ENCODE assay signal across 8 mouse cellular contexts in the genomic region with DNA sequence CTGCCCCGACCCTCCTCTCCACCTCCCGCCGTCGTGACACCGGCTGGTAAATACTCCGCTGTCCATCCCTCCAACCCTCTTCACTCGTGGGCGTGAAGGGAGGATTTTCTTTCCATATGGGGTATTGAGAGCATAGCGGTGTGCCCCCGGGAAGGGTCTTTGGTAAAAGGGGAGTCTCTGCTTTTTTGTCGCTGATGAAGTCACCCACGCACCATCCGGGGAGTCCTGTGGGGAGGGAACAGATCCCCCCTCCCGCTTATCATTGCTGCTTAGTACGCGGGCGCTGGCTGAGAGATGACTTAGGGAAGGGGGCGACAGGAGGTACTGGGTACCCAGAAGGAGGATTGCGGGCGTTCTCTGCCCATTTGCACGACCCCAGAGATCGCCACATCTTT. TPM values are rescaled to one million over a fixed set of nuclear protein-coding genes. Genes with fewer than 3 reads are reported as not detected.
DNase-seq lines count a peak whose midpoint lies in the region; ATAC-seq lines count a peak whose summit lies in the region.

No protein-coding gene starts in this region.

- intact Hi-C loops in heart, postnatal 10 days (cut with DNase I) = no loop called here

- H3K9ac ChIP-seq in heart, embryonic 11.5 days (ENCODE audit: low read depth, low read length) = no peak overlapping the region
- peak overlapping the region; percentile 53 for H3K9ac ChIP-seq in hindbrain, embryonic 15.5 days
- H3K9ac ChIP-seq in midbrain, embryonic 13.5 days (replicated peaks) = peak overlapping the region; percentile 69

- ATAC-seq in heart, embryonic 11.5 days (replicated peaks; ENCODE audit: insufficient number of reproducible peaks, low FRiP score, low TSS enrichment) = no peak
- no peak for ATAC-seq in hindbrain, embryonic 15.5 days (ENCODE audit: low FRiP score, low read depth)
- ATAC-seq in midbrain, embryonic 13.5 days = 0 out of 2 replicates have a peak, but pooled peaks have one; percentile 1

- H3K9me3 ChIP-seq in heart, embryonic 11.5 days (replicated peaks; ENCODE audit: control insufficient read depth, low read length) = no peaks in the 10 kb centered on the region
- H3K9me3 ChIP-seq in hindbrain, embryonic 15.5 days = no peaks in the 10 kb centered on the region
- H3K9me3 ChIP-seq in midbrain, embryonic 13.5 days = no peaks in the 10 kb centered on the region

- no peak overlapping the region for H3K4me3 ChIP-seq in heart, embryonic 11.5 days (ENCODE audit: low read depth, low read length)
- peak overlapping the region; percentile 58 for H3K4me3 ChIP-seq in hindbrain, embryonic 15.5 days
- peak overlapping the region; percentile 55 for H3K4me3 ChIP-seq in midbrain, embryonic 13.5 days (replicated peaks)

- H3K4me1 ChIP-seq in heart, embryonic 11.5 days (ENCODE audit: control insufficient read depth, insufficient read depth, low read length) = peaks cover 22% of the 10 kb centered on the region
- peaks cover 42% of the 10 kb centered on the region for H3K4me1 ChIP-seq in hindbrain, embryonic 15.5 days (replicated peaks)
- H3K4me1 ChIP-seq in midbrain, embryonic 13.5 days (replicated peaks) = peaks cover 40% of the 10 kb centered on the region

- no peaks in the 10 kb centered on the region for H3K36me3 ChIP-seq in heart, embryonic 11.5 days (ENCODE audit: control insufficient read depth, insufficient read depth, low read length)
- no peaks in the 10 kb centered on the region for H3K36me3 ChIP-seq in hindbrain, embryonic 15.5 days
- peaks cover 1% of the 10 kb centered on the region for H3K36me3 ChIP-seq in midbrain, embryonic 13.5 days

- no peak for DNase-seq in heart, postnatal 10 days
- DNase-seq in brain, adult 2 months (ENCODE audit: low read depth, low spot score) = peak; percentile 81
- no peak for DNase-seq in ovary, postnatal 10 days (ENCODE audit: low spot score)
- DNase-seq in cerebellum, adult 9-11 months = no peak
- no peak for DNase-seq in urinary bladder, adult 2 months (ENCODE audit: low spot score)

- peak overlapping the region; percentile 71 for H3K4me2 ChIP-seq in heart, embryonic 11.5 days
- peak overlapping the region; percentile 99 for H3K4me2 ChIP-seq in hindbrain, embryonic 15.5 days
- peak overlapping the region; percentile 96 for H3K4me2 ChIP-seq in midbrain, embryonic 13.5 days (replicated peaks)

- no peak overlapping the region for H3K27ac ChIP-seq in heart, embryonic 11.5 days (ENCODE audit: low read depth, low read length)
- H3K27ac ChIP-seq in hindbrain, embryonic 15.5 days (replicated peaks) = no peak overlapping the region
- no peak overlapping the region for H3K27ac ChIP-seq in midbrain, embryonic 13.5 days

- peaks cover 63% of the 10 kb centered on the region for H3K27me3 ChIP-seq in heart, embryonic 11.5 days (ENCODE audit: control insufficient read depth, insufficient read depth, low read length)
- peaks cover 37% of the 10 kb centered on the region for H3K27me3 ChIP-seq in hindbrain, embryonic 15.5 days
- H3K27me3 ChIP-seq in midbrain, embryonic 13.5 days = peaks cover 77% of the 10 kb centered on the region

- WGBS in heart, embryonic 11.5 days (ENCODE audit: insufficient replicate concordance) = 12% methylated on average over 22 of the region's 22 CpGs
- WGBS in hindbrain, embryonic 15.5 days = 8% methylated on average over 22 of the region's 22 CpGs
- 12% methylated on average over 22 of the region's 22 CpGs for WGBS in midbrain, embryonic 13.5 days

RNA-seq across cellular contexts. Expression of a gene that starts 4.2 kb away (rescaled TPM):
- polyA plus RNA-seq in heart, embryonic 11.5 days (2014; fragmentation: Nextera tagmentation; extraction: Ambion mirVana) = 0.20 TPM in 1 of 2 replicates, not detected in the other
- not detected for total RNA-seq in heart, postnatal 10 days (2021)
- polyA plus RNA-seq in hindbrain, embryonic 15.5 days (2015; fragmentation: Nextera tagmentation; extraction: Ambion mirVana) = 15.2 and 15.4 TPM in 2 replicates
- 2.4 TPM in 2 replicates for polyA plus RNA-seq in midbrain, embryonic 13.5 days (2015; fragmentation: Nextera tagmentation; extraction: Ambion mirVana)
- polyA plus RNA-seq in urinary bladder, adult 2 months (2012; rRNA removed) = 0.08 and 0.15 TPM in 2 replicates

RNA-seq across cellular contexts. Expression of a gene that starts 15.5 kb away (rescaled TPM):
- 131 and 145 TPM in 2 replicates for polyA plus RNA-seq in heart, embryonic 11.5 days (2014; fragmentation: Nextera tagmentation; extraction: Ambion mirVana)
- total RNA-seq in heart, postnatal 10 days (2021) = 10 to 100 TPM; 59.7 to 65.0 TPM
- 237 and 239 TPM in 2 replicates for polyA plus RNA-seq in hindbrain, embryonic 15.5 days (2015; fragmentation: Nextera tagmentation; extraction: Ambion mirVana)
- 257 and 272 TPM in 2 replicates for polyA plus RNA-seq in midbrain, embryonic 13.5 days (2015; fragmentation: Nextera tagmentation; extraction: Ambion mirVana)
- polyA plus RNA-seq in urinary bladder, adult 2 months (2012; rRNA removed) = 96.2 and 118 TPM in 2 replicates

RNA-seq across cellular contexts. Expression of a gene that starts 41.7 kb away (rescaled TPM):
- polyA plus RNA-seq in heart, embryonic 11.5 days (2014; fragmentation: Nextera tagmentation; extraction: Ambion mirVana) = 0.52 and 0.97 TPM in 2 replicates
- total RNA-seq in heart, postnatal 10 days (2021) = 10 to 100 TPM; 11.0 to 19.3 TPM
- polyA plus RNA-seq in hindbrain, embryonic 15.5 days (2015; fragmentation: Nextera tagmentation; extraction: Ambion mirVana) = 0.17 and 0.29 TPM in 2 replicates
- 0.17 TPM in 1 of 2 replicates, not detected in the other for polyA plus RNA-seq in midbrain, embryonic 13.5 days (2015; fragmentation: Nextera tagmentation; extraction: Ambion mirVana)
- polyA plus RNA-seq in urinary bladder, adult 2 months (2012; rRNA removed) = 6.2 and 8.3 TPM in 2 replicates

RNA-seq across cellular contexts. Expression of a gene that starts 42.6 kb away (rescaled TPM):
- polyA plus RNA-seq in heart, embryonic 11.5 days (2014; fragmentation: Nextera tagmentation; extraction: Ambion mirVana) = 92.4 and 92.9 TPM in 2 replicates
- total RNA-seq in heart, postnatal 10 days (2021) = 10 to 100 TPM; 51.6 to 53.4 TPM
- polyA plus RNA-seq in hindbrain, embryonic 15.5 days (2015; fragmentation: Nextera tagmentation; extraction: Ambion mirVana) = 134 and 145 TPM in 2 replicates
- 110 TPM in 2 replicates for polyA plus RNA-seq in midbrain, embryonic 13.5 days (2015; fragmentation: Nextera tagmentation; extraction: Ambion mirVana)
- polyA plus RNA-seq in urinary bladder, adult 2 months (2012; rRNA removed) = 62.3 and 66.6 TPM in 2 replicates

RNA-seq across cellular contexts. Expression of a gene that starts 43.6 kb away (rescaled TPM):
- polyA plus RNA-seq in heart, embryonic 11.5 days (2014; fragmentation: Nextera tagmentation; extraction: Ambion mirVana) = 33.0 and 36.4 TPM in 2 replicates
- 10 to 100 TPM; 45.0 to 47.1 TPM for total RNA-seq in heart, postnatal 10 days (2021)
- polyA plus RNA-seq in hindbrain, embryonic 15.5 days (2015; fragmentation: Nextera tagmentation; extraction: Ambion mirVana) = 37.7 and 39.1 TPM in 2 replicates
- polyA plus RNA-seq in midbrain, embryonic 13.5 days (2015; fragmentation: Nextera tagmentation; extraction: Ambion mirVana) = 34.8 and 35.1 TPM in 2 replicates
- polyA plus RNA-seq in urinary bladder, adult 2 months (2012; rRNA removed) = 45.8 and 50.9 TPM in 2 replicates
